ENCODE assay signal across 8 mouse cellular contexts in the genomic region with DNA sequence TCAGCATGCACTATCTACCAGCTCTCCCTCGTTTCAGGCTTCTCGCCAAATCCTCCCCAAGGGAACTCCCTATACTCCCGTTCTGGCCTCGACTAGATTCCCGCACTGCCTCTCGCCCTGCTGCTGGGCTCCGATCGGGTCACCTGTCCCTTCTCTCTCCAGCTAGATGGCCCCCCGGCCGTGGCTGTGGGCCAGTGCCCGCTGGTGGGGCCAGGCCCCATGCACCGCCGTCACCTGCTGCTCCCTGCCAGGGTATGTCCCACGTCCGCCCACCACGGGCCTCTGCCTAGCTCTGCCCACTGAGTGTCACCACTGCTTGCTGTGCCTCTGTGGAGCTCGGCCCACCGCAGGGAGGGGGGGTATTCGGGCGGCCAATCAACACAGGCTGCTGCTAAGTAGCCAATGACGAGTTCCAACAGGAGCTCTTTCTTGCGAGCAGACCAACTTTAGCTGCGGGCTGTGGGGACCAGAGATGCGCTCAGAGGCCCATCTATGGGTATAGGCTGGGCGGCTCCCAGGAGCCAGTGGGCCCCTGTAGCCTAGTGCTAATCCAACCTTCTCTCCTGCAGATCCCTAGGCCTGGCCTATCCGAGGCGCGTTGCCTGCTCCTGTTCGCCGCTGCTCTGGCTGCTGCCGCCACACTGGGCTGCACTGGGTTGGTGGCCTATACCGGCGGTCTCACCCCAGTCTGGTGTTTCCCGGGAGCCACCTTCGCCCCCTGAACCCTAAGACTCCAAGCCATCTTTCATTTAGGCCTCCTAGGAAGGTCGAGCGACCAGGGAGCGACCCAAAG. TPM values are rescaled to one million over a fixed set of nuclear protein-coding genes. Genes with fewer than 3 reads are reported as not detected.
DNase-seq lines count a peak whose midpoint lies in the region; ATAC-seq lines count a peak whose summit lies in the region.

No protein-coding gene starts in this region.

- peak overlapping the region; percentile 99 for H3K4me2 ChIP-seq in forebrain, embryonic 13.5 days
- H3K4me2 ChIP-seq in limb, embryonic 12.5 days, result peak overlapping the region; percentile 92
- H3K4me2 ChIP-seq in midbrain, embryonic 15.5 days, result peak overlapping the region; percentile 96

- peak overlapping the region; percentile 58 for H3K9ac ChIP-seq in forebrain, embryonic 13.5 days
- peak overlapping the region; percentile 66 for H3K9ac ChIP-seq in limb, embryonic 12.5 days (replicated peaks)
- no peak overlapping the region for H3K9ac ChIP-seq in midbrain, embryonic 15.5 days

- H3K36me3 ChIP-seq in forebrain, embryonic 13.5 days (ENCODE audit: poor library complexity, severe bottlenecking), result peaks cover 49% of the 10 kb centered on the region
- peaks cover 56% of the 10 kb centered on the region for H3K36me3 ChIP-seq in hindbrain, embryonic 10.5 days
- H3K36me3 ChIP-seq in limb, embryonic 12.5 days, result peaks cover 46% of the 10 kb centered on the region
- peaks cover 7% of the 10 kb centered on the region for H3K36me3 ChIP-seq in midbrain, embryonic 15.5 days (replicated peaks)

- peak; percentile 74 for ATAC-seq in forebrain, embryonic 13.5 days
- peak; percentile 41 for ATAC-seq in limb, embryonic 12.5 days (ENCODE audit: insufficient number of reproducible peaks, insufficient read depth, low FRiP score, low TSS enrichment, low read depth)
- peak; percentile 45 for ATAC-seq in midbrain, embryonic 15.5 days (replicated peaks)

- DNase-seq in cerebellum, postnatal 10 days, result peak; percentile 61 to 65
- DNase-seq in cerebellum, postnatal 36 days, result no peak
- peak; percentile 95 for DNase-seq in Muller cell, postnatal 12 days (ENCODE audit: inconsistent ontology term)
- DNase-seq in hindbrain, embryonic 10.5 days (ENCODE audit: low spot score), result peak; percentile 87
- no peak for DNase-seq in left cerebral cortex, postnatal 25 days (ENCODE audit: low spot score in 2 of 2)

- peaks cover 60% of the 10 kb centered on the region for H3K4me1 ChIP-seq in forebrain, embryonic 13.5 days
- H3K4me1 ChIP-seq in hindbrain, embryonic 10.5 days (replicated peaks), result peaks cover 66% of the 10 kb centered on the region
- H3K4me1 ChIP-seq in limb, embryonic 12.5 days (replicated peaks), result peaks cover 40% of the 10 kb centered on the region
- peaks cover 46% of the 10 kb centered on the region for H3K4me1 ChIP-seq in midbrain, embryonic 15.5 days

- H3K4me3 ChIP-seq in forebrain, embryonic 13.5 days, result peak overlapping the region; percentile 66
- peak overlapping the region; percentile 79 for H3K4me3 ChIP-seq in hindbrain, embryonic 10.5 days
- H3K4me3 ChIP-seq in limb, embryonic 12.5 days (replicated peaks), result peak overlapping the region; percentile 85
- 0 out of 2 replicates have a peak overlapping the region, but pooled peaks have one; percentile 49 for H3K4me3 ChIP-seq in midbrain, embryonic 15.5 days

- no peaks in the 10 kb centered on the region for H3K9me3 ChIP-seq in forebrain, embryonic 13.5 days (replicated peaks)
- H3K9me3 ChIP-seq in hindbrain, embryonic 10.5 days, result no peaks in the 10 kb centered on the region
- no peaks in the 10 kb centered on the region for H3K9me3 ChIP-seq in limb, embryonic 12.5 days
- no peaks in the 10 kb centered on the region for H3K9me3 ChIP-seq in midbrain, embryonic 15.5 days

- intact Hi-C loops in left cerebral cortex, postnatal 25 days (cut with DNase I), result loop anchor here (1.0 kb wide), 1 partner anchor 23 kb away; no protein-coding TSS in a partner anchor

- WGBS in forebrain, embryonic 13.5 days, result 5% methylated on average over 38 of the region's 38 CpGs
- 4% methylated on average over 38 of the region's 38 CpGs for WGBS in hindbrain, embryonic 10.5 days
- 2% methylated on average over 38 of the region's 38 CpGs for WGBS in limb, embryonic 12.5 days
- 7% methylated on average over 38 of the region's 38 CpGs for WGBS in midbrain, embryonic 15.5 days

- peak overlapping the region; percentile 77 for H3K27ac ChIP-seq in forebrain, embryonic 13.5 days
- H3K27ac ChIP-seq in hindbrain, embryonic 10.5 days, result peak overlapping the region; percentile 98
- H3K27ac ChIP-seq in limb, embryonic 12.5 days, result peak overlapping the region; percentile 94
- H3K27ac ChIP-seq in midbrain, embryonic 15.5 days, result 0 out of 2 replicates have a peak overlapping the region, but pooled peaks have one; percentile 18

- H3K27me3 ChIP-seq in forebrain, embryonic 13.5 days, result peaks cover 19% of the 10 kb centered on the region
- H3K27me3 ChIP-seq in hindbrain, embryonic 10.5 days (ENCODE audit: insufficient read depth, poor library complexity, severe bottlenecking), result peaks cover 25% of the 10 kb centered on the region
- H3K27me3 ChIP-seq in limb, embryonic 12.5 days, result peaks cover 18% of the 10 kb centered on the region
- H3K27me3 ChIP-seq in midbrain, embryonic 15.5 days (replicated peaks), result peaks cover 27% of the 10 kb centered on the region

RNA-seq across cellular contexts. Expression of a gene that starts 1.8 kb away (rescaled TPM):
- polyA plus RNA-seq in forebrain, embryonic 13.5 days (2015; fragmentation: Nextera tagmentation; extraction: Ambion mirVana), result 3.5 and 4.1 TPM in 2 replicates
- 7.4 and 8.4 TPM in 2 replicates for polyA plus RNA-seq in hindbrain, embryonic 10.5 days (2016; fragmentation: Nextera tagmentation; extraction: Ambion mirVana)
- 11.2 and 12.5 TPM in 2 replicates for polyA plus RNA-seq in limb, embryonic 12.5 days (2016; fragmentation: Nextera tagmentation; extraction: Ambion mirVana)
- 2.1 and 2.2 TPM in 2 replicates for polyA plus RNA-seq in midbrain, embryonic 15.5 days (2015; fragmentation: Nextera tagmentation; extraction: Ambion mirVana)
- total RNA-seq in left cerebral cortex, postnatal 25 days (2021), result 1 to 10 TPM; 1.6 to 2.2 TPM

RNA-seq across cellular contexts. Expression of a gene that starts 8.9 kb away (rescaled TPM):
- 8.3 and 9.4 TPM in 2 replicates for polyA plus RNA-seq in forebrain, embryonic 13.5 days (2015; fragmentation: Nextera tagmentation; extraction: Ambion mirVana)
- polyA plus RNA-seq in hindbrain, embryonic 10.5 days (2016; fragmentation: Nextera tagmentation; extraction: Ambion mirVana), result 9.9 and 10.2 TPM in 2 replicates
- 17.7 and 18.9 TPM in 2 replicates for polyA plus RNA-seq in limb, embryonic 12.5 days (2016; fragmentation: Nextera tagmentation; extraction: Ambion mirVana)
- polyA plus RNA-seq in midbrain, embryonic 15.5 days (2015; fragmentation: Nextera tagmentation; extraction: Ambion mirVana), result 10.8 and 13.9 TPM in 2 replicates
- total RNA-seq in left cerebral cortex, postnatal 25 days (2021), result 10 to 100 TPM; 25.0 to 37.5 TPM

RNA-seq across cellular contexts. Expression of a gene that starts 16.6 kb away (rescaled TPM):
- polyA plus RNA-seq in forebrain, embryonic 13.5 days (2015; fragmentation: Nextera tagmentation; extraction: Ambion mirVana), result 20.6 and 22.6 TPM in 2 replicates
- polyA plus RNA-seq in hindbrain, embryonic 10.5 days (2016; fragmentation: Nextera tagmentation; extraction: Ambion mirVana), result 16.6 and 20.7 TPM in 2 replicates
- 17.9 and 21.6 TPM in 2 replicates for polyA plus RNA-seq in limb, embryonic 12.5 days (2016; fragmentation: Nextera tagmentation; extraction: Ambion mirVana)
- polyA plus RNA-seq in midbrain, embryonic 15.5 days (2015; fragmentation: Nextera tagmentation; extraction: Ambion mirVana), result 34.2 and 40.9 TPM in 2 replicates
- total RNA-seq in left cerebral cortex, postnatal 25 days (2021), result 100 to 1,000 TPM; 138 to 142 TPM

RNA-seq across cellular contexts. Expression of a gene that starts 25.6 kb away (rescaled TPM):
- polyA plus RNA-seq in forebrain, embryonic 13.5 days (2015; fragmentation: Nextera tagmentation; extraction: Ambion mirVana), result 1.2 and 1.4 TPM in 2 replicates
- 1.2 and 1.5 TPM in 2 replicates for polyA plus RNA-seq in hindbrain, embryonic 10.5 days (2016; fragmentation: Nextera tagmentation; extraction: Ambion mirVana)
- 3.3 and 3.5 TPM in 2 replicates for polyA plus RNA-seq in limb, embryonic 12.5 days (2016; fragmentation: Nextera tagmentation; extraction: Ambion mirVana)
- polyA plus RNA-seq in midbrain, embryonic 15.5 days (2015; fragmentation: Nextera tagmentation; extraction: Ambion mirVana), result 6.9 and 7.3 TPM in 2 replicates
- under 1 TPM; 0.25 to 0.32 TPM for total RNA-seq in left cerebral cortex, postnatal 25 days (2021)

RNA-seq across cellular contexts. Expression of a gene that starts 27.1 kb away (rescaled TPM):
- polyA plus RNA-seq in forebrain, embryonic 13.5 days (2015; fragmentation: Nextera tagmentation; extraction: Ambion mirVana), result 19.1 and 22.2 TPM in 2 replicates
- 17.1 and 19.4 TPM in 2 replicates for polyA plus RNA-seq in hindbrain, embryonic 10.5 days (2016; fragmentation: Nextera tagmentation; extraction: Ambion mirVana)
- polyA plus RNA-seq in limb, embryonic 12.5 days (2016; fragmentation: Nextera tagmentation; extraction: Ambion mirVana), result 19.3 and 19.6 TPM in 2 replicates
- polyA plus RNA-seq in midbrain, embryonic 15.5 days (2015; fragmentation: Nextera tagmentation; extraction: Ambion mirVana), result 21.1 and 21.4 TPM in 2 replicates
- total RNA-seq in left cerebral cortex, postnatal 25 days (2021), result 10 to 100 TPM; 12.5 to 14.4 TPM

Comparison
In these comparisons a context has a peak if more than half of its experiments do, and no peak if none do; other contexts are left out.
1. DNase-seq: peak in cerebellum, postnatal 10 days (2 of 2), Muller cell, postnatal 12 days (single experiment) and hindbrain, embryonic 10.5 days (single experiment); none in cerebellum, postnatal 36 days (0 of 2) and left cerebral cortex, postnatal 25 days (0 of 2).
2. H3K27ac ChIP-seq: peak in every context shown above with its lines; median percentile 98 in hindbrain, embryonic 10.5 days; 94 in limb, embryonic 12.5 days; 77 in forebrain, embryonic 13.5 days; 18 in midbrain, embryonic 15.5 days.
3. Peak in every context shown above with its lines, with median percentiles within 50 percentile points of each other: ATAC-seq, H3K4me2 ChIP-seq and H3K4me3 ChIP-seq.